Mouse (Mus musculus): ENCODE measurements around the gene Prepl.

Gene Prepl

GRCm38 (mm10) chr17:85090120-85091099, at the start of gene Prepl, which contains the start of gene Camkmt:
TSS of gene Prepl (minus strand) at chr17:85090241.
TSS of gene Camkmt (plus strand) at chr17:85090552.
- DNase-seq (ENCODE audit: extremely low spot score, low spot score): peak; percentile 97

GRCm38 (mm10) chr17:85138393-85138792, 48.4 kb upstream of the Prepl start:
- DNase-seq (ENCODE audit: extremely low spot score, low spot score): no peak

GRCm38 (mm10) chr17:85116643-85117042, 26.6 kb upstream of the Prepl start:
- peak; percentile 26 for DNase-seq (ENCODE audit: extremely low spot score, low spot score)

GRCm38 (mm10) chr17:85113441-85113840, 23.4 kb upstream of the Prepl start:
- DNase-seq (ENCODE audit: extremely low spot score, low spot score): no peak

DNA sequence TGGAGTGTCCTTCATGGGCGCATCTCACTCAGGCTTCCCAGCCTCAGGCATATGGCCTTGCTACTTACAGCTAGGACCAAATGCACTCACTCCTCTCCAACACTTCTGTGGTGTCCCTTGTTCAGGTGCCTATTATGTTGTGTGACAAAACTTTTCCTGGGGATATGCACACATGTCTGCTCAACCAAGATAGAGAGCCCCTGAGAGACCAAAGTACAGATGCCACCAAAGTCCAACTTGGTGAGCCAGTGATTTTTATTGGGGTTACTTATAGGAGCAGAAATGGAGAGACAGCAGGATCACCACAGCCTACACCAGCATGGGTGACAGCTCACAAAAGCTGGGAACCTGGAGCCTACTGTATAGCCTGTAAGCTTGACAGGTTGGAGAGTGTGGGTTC, 20.6 kb upstream of the Prepl start:
- no peak for DNase-seq (ENCODE audit: extremely low spot score, low spot score)

GRCm38 (mm10) chr17:85103310-85103709, 13.3 kb upstream of the Prepl start:
- DNase-seq (ENCODE audit: extremely low spot score, low spot score): no peak

DNA sequence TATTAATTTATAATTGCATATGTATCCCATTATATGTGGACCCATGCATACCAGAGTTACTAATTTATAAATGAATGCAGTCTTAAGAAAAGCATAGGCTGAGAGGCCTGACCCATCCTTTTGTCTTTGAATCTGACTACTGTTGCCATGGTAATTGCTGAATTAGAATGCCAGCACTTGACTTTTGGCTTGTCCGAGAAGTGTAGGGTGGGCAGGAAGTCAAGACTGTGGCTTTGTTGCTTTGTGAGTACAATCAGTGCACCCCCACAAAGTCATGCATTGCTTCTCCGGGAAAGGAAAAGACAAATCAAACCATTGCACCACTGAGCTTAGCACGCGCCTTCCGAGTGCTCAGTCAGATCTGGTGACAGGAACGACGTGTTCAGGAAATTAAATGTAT, 11.7 kb upstream of the Prepl start:
- DNase-seq (ENCODE audit: extremely low spot score, low spot score): no peak

- no peak for DNase-seq (ENCODE audit: extremely low spot score, low spot score)
Measured at GRCm38 (mm10) chr17:85100232-85100631, 10.2 kb upstream of the Prepl start.

DNA sequence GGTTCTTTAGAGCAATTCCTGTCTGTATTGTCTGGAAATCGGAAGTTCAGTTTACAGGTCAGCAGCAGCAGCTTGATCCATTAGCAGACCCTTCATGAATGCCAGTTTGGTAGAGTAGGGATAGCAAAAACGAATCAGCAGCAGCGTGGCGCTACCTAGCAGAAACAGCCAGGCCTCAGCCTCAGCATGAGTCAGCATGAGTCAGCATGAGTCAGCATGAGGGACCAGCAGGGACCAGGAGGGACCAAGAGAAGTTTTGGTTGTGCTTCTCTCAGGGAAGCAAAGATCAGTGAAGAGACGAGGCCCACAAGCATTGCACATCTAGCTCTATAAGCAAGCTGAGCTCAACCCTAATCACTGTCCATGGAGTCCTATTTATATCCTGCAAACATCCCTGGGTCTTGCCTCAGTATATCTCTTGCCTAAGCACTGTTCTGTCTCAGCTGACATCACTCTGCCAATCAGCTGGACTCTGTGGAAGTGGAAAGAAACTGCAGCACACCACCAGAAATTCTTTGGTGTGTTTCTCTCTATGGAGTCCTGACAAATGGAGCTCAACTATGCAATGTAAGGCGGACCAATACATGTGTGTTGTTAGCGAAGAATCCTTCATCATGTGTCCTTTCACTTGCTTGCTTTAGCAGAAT, 8.8 kb upstream of the Prepl start:
- no peak for DNase-seq (ENCODE audit: extremely low spot score, low spot score)

DNA sequence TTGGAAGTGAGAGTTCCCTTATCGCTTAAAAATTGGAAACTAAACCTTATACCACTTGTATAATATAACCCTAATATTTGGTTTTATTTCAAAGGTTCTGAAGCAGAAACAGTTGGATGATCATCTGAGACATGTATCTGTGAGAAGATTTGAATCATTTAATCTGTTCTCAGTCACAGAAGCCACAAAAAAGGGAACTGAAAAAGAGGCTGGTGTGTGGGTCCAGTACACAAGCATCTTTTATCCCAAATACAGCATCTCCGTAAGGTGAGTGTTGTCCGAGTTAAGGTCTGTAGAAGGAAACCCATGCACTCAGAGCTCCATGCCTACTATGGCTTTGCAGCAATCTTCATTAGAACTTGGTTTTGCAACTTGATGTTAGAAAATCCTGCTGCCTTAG, 6.4 kb upstream of the Prepl start:
- no peak for DNase-seq (ENCODE audit: extremely low spot score, low spot score)

- DNase-seq (ENCODE audit: extremely low spot score, low spot score): no peak
Measured at GRCm38 (mm10) chr17:85091762-85092161, 1.7 kb upstream of the Prepl start.

DNA sequence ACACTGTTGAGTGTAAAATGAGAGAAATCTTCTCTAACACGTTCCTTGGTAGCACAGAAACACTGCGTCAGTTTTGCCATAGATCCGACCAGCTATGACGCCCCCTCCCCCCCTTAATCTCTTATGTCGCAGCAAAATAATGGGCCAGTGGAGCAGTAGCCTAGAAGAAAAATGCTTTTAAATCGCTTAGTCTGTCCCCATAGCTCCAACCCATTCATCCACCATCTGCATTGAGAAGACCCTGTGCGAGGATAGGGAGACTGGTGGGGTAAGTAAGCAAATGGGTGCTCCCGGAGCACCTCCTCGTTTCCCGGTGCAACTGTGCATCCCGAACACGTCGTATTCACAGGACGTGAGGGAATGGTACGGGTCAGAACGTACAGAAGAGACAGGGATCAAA, 420 bp downstream of the Prepl start:
- DNase-seq (ENCODE audit: extremely low spot score, low spot score): no peak

DNA sequence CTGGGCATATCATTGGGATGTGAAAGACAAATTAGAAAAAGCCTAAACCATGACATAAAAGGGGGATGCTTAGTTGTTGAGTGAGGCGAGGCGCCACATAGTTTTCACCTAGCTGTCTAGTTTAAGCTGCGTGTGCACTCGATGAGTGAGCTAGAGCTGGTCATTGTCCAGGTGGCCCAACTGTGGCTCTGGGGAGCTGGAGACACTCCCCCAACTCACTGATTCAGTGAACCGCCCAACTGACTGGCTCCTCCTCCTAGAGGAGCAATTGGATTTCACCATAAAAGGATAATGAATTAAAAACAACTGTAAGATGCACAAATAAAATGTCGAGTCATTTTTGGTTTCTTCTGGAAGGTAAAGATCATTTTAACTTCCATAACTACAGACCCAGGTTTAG, 1.0 kb downstream of the Prepl start:
- DNase-seq (ENCODE audit: extremely low spot score, low spot score): no peak

GRCm38 (mm10) chr17:85088401-85088800, 1.6 kb downstream of the Prepl start:
- DNase-seq (ENCODE audit: extremely low spot score, low spot score): no peak

- no peak for DNase-seq (ENCODE audit: extremely low spot score, low spot score)
Measured at GRCm38 (mm10) chr17:85087591-85087990, 2.5 kb downstream of the Prepl start.

- no peak for DNase-seq (ENCODE audit: extremely low spot score, low spot score)
Measured at GRCm38 (mm10) chr17:85086501-85086900, 3.5 kb downstream of the Prepl start.

- no peak for DNase-seq (ENCODE audit: extremely low spot score, low spot score)
Measured at GRCm38 (mm10) chr17:85085335-85085734, 4.7 kb downstream of the Prepl start.

DNA sequence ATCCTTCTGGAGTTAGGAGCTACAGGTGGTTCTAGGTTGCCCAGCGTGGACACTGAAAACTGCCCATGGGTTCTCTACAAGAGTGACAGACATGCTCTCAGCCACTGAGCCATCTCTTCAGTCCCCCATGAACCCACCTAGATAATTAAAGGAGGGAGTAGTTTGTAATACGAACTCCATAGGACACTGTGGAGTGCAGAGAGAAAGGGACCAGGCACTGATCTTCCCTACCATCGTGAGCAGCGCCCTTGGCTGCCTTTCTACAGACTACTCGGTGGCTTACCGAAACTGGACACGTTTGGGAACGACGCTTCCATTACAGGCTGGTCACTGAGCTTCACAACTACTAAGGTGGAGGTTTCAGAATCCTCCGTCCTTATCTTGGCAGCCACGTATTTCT, 9.3 kb downstream of the Prepl start:
- no peak for DNase-seq (ENCODE audit: extremely low spot score, low spot score)

DNA sequence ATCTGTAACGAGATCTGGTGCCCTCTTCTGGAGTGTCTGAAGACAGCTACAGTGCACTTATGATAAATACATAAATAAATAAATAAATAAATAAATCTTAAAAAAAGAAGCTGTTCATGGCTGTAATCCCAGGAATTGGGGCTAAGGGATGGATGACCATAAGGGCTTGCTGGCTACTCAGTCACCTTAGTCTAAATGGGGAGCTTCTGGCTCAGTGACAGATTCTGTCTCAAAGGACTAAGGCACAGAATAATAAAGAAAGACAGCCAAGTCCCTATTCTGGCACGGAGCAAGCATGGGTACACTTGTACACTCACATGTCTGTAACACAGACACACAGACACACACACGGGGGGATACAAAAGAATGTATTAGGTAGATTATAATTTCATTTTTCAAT, 10.8 kb downstream of the Prepl start:
- DNase-seq (ENCODE audit: extremely low spot score, low spot score): no peak

DNA sequence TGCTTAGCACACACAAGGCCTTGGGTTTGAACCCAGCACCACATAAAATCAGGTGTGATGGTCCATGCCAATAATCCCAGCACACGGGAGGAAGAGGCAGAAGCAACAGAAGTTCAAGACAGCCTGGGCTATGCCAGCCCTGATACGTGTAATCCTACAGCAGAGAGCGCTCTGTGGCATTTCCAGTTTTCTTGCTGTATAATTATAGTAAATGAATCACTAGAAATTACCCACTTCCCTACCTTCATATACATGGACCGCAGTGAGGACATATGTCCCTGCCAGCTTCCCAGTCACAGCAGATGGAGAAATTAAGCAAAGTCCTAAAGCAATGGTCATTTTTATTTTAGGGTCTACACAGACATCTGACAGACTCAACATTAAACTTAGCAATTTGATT, 16.0 kb downstream of the Prepl start:
- no peak for DNase-seq (ENCODE audit: extremely low spot score, low spot score)

- no peak for DNase-seq (ENCODE audit: extremely low spot score, low spot score)
Measured at GRCm38 (mm10) chr17:85073214-85073613, 16.8 kb downstream of the Prepl start.

- no peak for DNase-seq (ENCODE audit: extremely low spot score, low spot score)
Measured at GRCm38 (mm10) chr17:85072383-85072782, 17.7 kb downstream of the Prepl start.

Data from neural tube, embryonic 10.5 days (tissue).